Mouse (Mus musculus) cerebellum, postnatal 10 days (tissue): ENCODE measurements around the gene Rab7b.

Experiments
- DNase-seq, 2 experiments: peaks; one replicate each; pipeline ENCODE4 v3.0.0; 2021; ENCODE audit warnings: mixed read lengths in 2 of 2

The Rab7b gene

GRCm38 (mm10) chr1:131698770-131699169, 10.3 kb downstream of the Rab7b start:
- no peak for DNase-seq

- no peak for DNase-seq
Measured at GRCm38 (mm10) chr1:131699642-131700041, 11.1 kb downstream of the Rab7b start.

GRCm38 (mm10) chr1:131700447-131700846, 12.0 kb downstream of the Rab7b start:
- no peak for DNase-seq

- no peak for DNase-seq
Measured at GRCm38 (mm10) chr1:131701391-131701790, 12.9 kb downstream of the Rab7b start.

- no peak for DNase-seq
Measured at GRCm38 (mm10) chr1:131702094-131702766, 13.7 kb downstream of the Rab7b start.

GRCm38 (mm10) chr1:131703482-131703881, 15.0 kb downstream of the Rab7b start:
- no peak for DNase-seq

- DNase-seq: peak; percentile 85 to 86
Measured at GRCm38 (mm10) chr1:131708338-131708737, 19.8 kb downstream of the Rab7b start.

GRCm38 (mm10) chr1:131711518-131711917, 23.0 kb downstream of the Rab7b start:
- peak; percentile 43 to 63 for DNase-seq

GRCm38 (mm10) chr1:131712386-131712785, 23.9 kb downstream of the Rab7b start:
- peak; percentile 96 to 98 for DNase-seq

GRCm38 (mm10) chr1:131714388-131715337, 26.2 kb downstream of the Rab7b start:
- DNase-seq: peak; percentile 46 to 52

GRCm38 (mm10) chr1:131718952-131719694, 30.6 kb downstream of the Rab7b start:
- no peak for DNase-seq

GRCm38 (mm10) chr1:131721989-131722388, 33.5 kb downstream of the Rab7b start:
- peak; percentile 56 to 71 for DNase-seq

GRCm38 (mm10) chr1:131723549-131723948, 35.1 kb downstream of the Rab7b start:
- DNase-seq: no peak

GRCm38 (mm10) chr1:131726586-131726985, 38.1 kb downstream of the Rab7b start:
- DNase-seq: no peak

GRCm38 (mm10) chr1:131730639-131731437, 42.3 kb downstream of the Rab7b start:
- DNase-seq: no peak

GRCm38 (mm10) chr1:131733474-131734180, 45.1 kb downstream of the Rab7b start:
- DNase-seq: no peak

GRCm38 (mm10) chr1:131734657-131735273, 46.3 kb downstream of the Rab7b start:
- DNase-seq: no peak

- no peak for DNase-seq
Measured at GRCm38 (mm10) chr1:131736494-131736893, 48.0 kb downstream of the Rab7b start.

GRCm38 (mm10) chr1:131737269-131737668, 48.8 kb downstream of the Rab7b start:
- DNase-seq: peak; percentile 98 to 99

GRCm38 (mm10) chr1:131738760-131739159, 50.3 kb downstream of the Rab7b start:
- DNase-seq: no peak
